Mouse (Mus musculus): Measurements from ENCODE around the gene Fcho2. TPM values are rescaled to one million over a fixed set of nuclear protein-coding genes. Genes with fewer than 3 reads are reported as not detected.

Gene Fcho2
- polyA plus RNA-seq, 1 experiment, result 17.8 TPM

GRCm38 (mm10) chr13:98816571-98816970 lies 1.3 kb upstream of the Fcho2 start:
- peaks cover 34% of the 10 kb centered on the region for H3K4me1 ChIP-seq (ENCODE audit: control insufficient read depth, insufficient read depth, low read length)
- no peaks in the 10 kb centered on the region for H3K27me3 ChIP-seq (replicated peaks; ENCODE audit: control insufficient read depth, insufficient read depth, low read length)
- TF ChIP-seq CTCF (conservative IDR thresholded peaks at IDR 0.05; ENCODE audit: insufficient read depth, insufficient read length, low read depth, low read length) (no peak), POLR2A (IDR thresholded peaks at IDR 0.05; ENCODE audit: low read depth, low read length) (no peak)
- no peak overlapping the region for H3K4me3 ChIP-seq (ENCODE audit: insufficient read depth, low read depth, low read length)
- WGBS, result 85% methylated on average over 9 of the region's 9 CpGs
- DNase-seq, result peak; percentile 14
- H3K27ac ChIP-seq (ENCODE audit: insufficient read depth, low read depth, low read length), result 0 out of 2 replicates have a peak overlapping the region, but pooled peaks have one; percentile 47
- H3K36me3 ChIP-seq (ENCODE audit: control insufficient read depth, insufficient read depth, low read length), result no peaks in the 10 kb centered on the region

- TF ChIP-seq POLR2A (IDR thresholded peaks at IDR 0.05; ENCODE audit: low read depth, low read length), result no peak
- no peak for TF ChIP-seq CTCF (conservative IDR thresholded peaks at IDR 0.05; ENCODE audit: insufficient read depth, insufficient read length, low read depth, low read length)
- H3K4me3 ChIP-seq (ENCODE audit: insufficient read depth, low read depth, low read length), result peak overlapping the region; percentile 95
- H3K27ac ChIP-seq (ENCODE audit: insufficient read depth, low read depth, low read length), result peak overlapping the region; percentile 97
- WGBS, result under 1% methylated on average over 81 of the region's 81 CpGs
- no peaks in the 10 kb centered on the region for H3K27me3 ChIP-seq (replicated peaks; ENCODE audit: control insufficient read depth, insufficient read depth, low read length)
- peaks cover 31% of the 10 kb centered on the region for H3K4me1 ChIP-seq (ENCODE audit: control insufficient read depth, insufficient read depth, low read length)
- DNase-seq, result peak; percentile 72
- H3K36me3 ChIP-seq (ENCODE audit: control insufficient read depth, insufficient read depth, low read length), result no peaks in the 10 kb centered on the region
These were observed 791 bp downstream of the Fcho2 start for GRCm38 (mm10) chr13:98814275-98815040.

GRCm38 (mm10) chr13:98813596-98814274 lies 1.5 kb downstream of the Fcho2 start:
- TF ChIP-seq CTCF (conservative IDR thresholded peaks at IDR 0.05; ENCODE audit: insufficient read depth, insufficient read length, low read depth, low read length) (no peak), POLR2A (IDR thresholded peaks at IDR 0.05; ENCODE audit: low read depth, low read length) (no peak)
- peak; percentile 27 for DNase-seq
- Histone ChIP-seq H3K4me1 (ENCODE audit: control insufficient read depth, insufficient read depth, low read length) (peaks cover 24% of the 10 kb centered on the region; the same call in 1 of the 2 replicates), H3K36me3 (ENCODE audit: control insufficient read depth, insufficient read depth, low read length) (no peaks in the 10 kb centered on the region), H3K27me3 (replicated peaks; ENCODE audit: control insufficient read depth, insufficient read depth, low read length) (no peaks in the 10 kb centered on the region), H3K27ac (ENCODE audit: insufficient read depth, low read depth, low read length) (peak overlapping the region; percentile 97), H3K4me3 (ENCODE audit: insufficient read depth, low read depth, low read length) (peak overlapping the region; percentile 95)
- WGBS, result 6% methylated on average over 12 of the region's 12 CpGs

- no peak for DNase-seq
- Histone ChIP-seq H3K36me3 (ENCODE audit: control insufficient read depth, insufficient read depth, low read length) (no peaks in the 10 kb centered on the region), H3K27me3 (replicated peaks; ENCODE audit: control insufficient read depth, insufficient read depth, low read length) (no peaks in the 10 kb centered on the region), H3K27ac (ENCODE audit: insufficient read depth, low read depth, low read length) (no peak overlapping the region), H3K4me3 (ENCODE audit: insufficient read depth, low read depth, low read length) (no peak overlapping the region), H3K4me1 (ENCODE audit: control insufficient read depth, insufficient read depth, low read length) (peaks cover 18% of the 10 kb centered on the region; the same call in 1 of the 2 replicates)
- TF ChIP-seq CTCF (conservative IDR thresholded peaks at IDR 0.05; ENCODE audit: insufficient read depth, insufficient read length, low read depth, low read length) (no peak), POLR2A (IDR thresholded peaks at IDR 0.05; ENCODE audit: low read depth, low read length) (no peak)
- 41% methylated on average over 2 of the region's 2 CpGs for WGBS
These were observed 2.1 kb downstream of the Fcho2 start for GRCm38 (mm10) chr13:98813167-98813566.

- DNase-seq, result no peak
- Histone ChIP-seq H3K36me3 (ENCODE audit: control insufficient read depth, insufficient read depth, low read length) (no peaks in the 10 kb centered on the region), H3K27me3 (replicated peaks; ENCODE audit: control insufficient read depth, insufficient read depth, low read length) (no peaks in the 10 kb centered on the region), H3K27ac (ENCODE audit: insufficient read depth, low read depth, low read length) (no peak overlapping the region), H3K4me1 (ENCODE audit: control insufficient read depth, insufficient read depth, low read length) (peaks cover 12% of the 10 kb centered on the region; the same call in 1 of the 2 replicates), H3K4me3 (ENCODE audit: insufficient read depth, low read depth, low read length) (no peak overlapping the region)
- TF ChIP-seq CTCF (conservative IDR thresholded peaks at IDR 0.05; ENCODE audit: insufficient read depth, insufficient read length, low read depth, low read length) (no peak), POLR2A (IDR thresholded peaks at IDR 0.05; ENCODE audit: low read depth, low read length) (no peak)
- 44% methylated on average over 4 of the region's 4 CpGs for WGBS
These were observed 3.0 kb downstream of the Fcho2 start for GRCm38 (mm10) chr13:98812285-98812684.

- 30% methylated on average over 6 of the region's 6 CpGs for WGBS
- Histone ChIP-seq H3K4me3 (ENCODE audit: insufficient read depth, low read depth, low read length) (no peak overlapping the region), H3K27ac (ENCODE audit: insufficient read depth, low read depth, low read length) (peak overlapping the region; percentile 19; the same call in 1 of the 2 replicates), H3K4me1 (ENCODE audit: control insufficient read depth, insufficient read depth, low read length) (peaks cover 10% of the 10 kb centered on the region; the same call in 1 of the 2 replicates), H3K36me3 (ENCODE audit: control insufficient read depth, insufficient read depth, low read length) (peaks cover 2% of the 10 kb centered on the region; the same call in 1 of the 2 replicates), H3K27me3 (replicated peaks; ENCODE audit: control insufficient read depth, insufficient read depth, low read length) (no peaks in the 10 kb centered on the region)
- TF ChIP-seq POLR2A (IDR thresholded peaks at IDR 0.05; ENCODE audit: low read depth, low read length), result no peak
- no peak for TF ChIP-seq CTCF (conservative IDR thresholded peaks at IDR 0.05; ENCODE audit: insufficient read depth, insufficient read length, low read depth, low read length)
- peak; percentile 14 for DNase-seq
These were observed 5.1 kb downstream of the Fcho2 start for GRCm38 (mm10) chr13:98810143-98810542.

GRCm38 (mm10) chr13:98809087-98809486 lies 6.2 kb downstream of the Fcho2 start:
- H3K4me3 ChIP-seq (ENCODE audit: insufficient read depth, low read depth, low read length), result no peak overlapping the region
- peaks cover 3% of the 10 kb centered on the region; the same call in 1 of the 2 replicates for H3K36me3 ChIP-seq (ENCODE audit: control insufficient read depth, insufficient read depth, low read length)
- TF ChIP-seq CTCF (conservative IDR thresholded peaks at IDR 0.05; ENCODE audit: insufficient read depth, insufficient read length, low read depth, low read length) (no peak), POLR2A (IDR thresholded peaks at IDR 0.05; ENCODE audit: low read depth, low read length) (no peak)
- H3K27me3 ChIP-seq (replicated peaks; ENCODE audit: control insufficient read depth, insufficient read depth, low read length), result no peaks in the 10 kb centered on the region
- H3K4me1 ChIP-seq (ENCODE audit: control insufficient read depth, insufficient read depth, low read length), result peaks cover 10% of the 10 kb centered on the region; the same call in 1 of the 2 replicates
- 67% methylated on average over 1 of the region's 1 CpGs for WGBS
- no peak overlapping the region for H3K27ac ChIP-seq (ENCODE audit: insufficient read depth, low read depth, low read length)
- peak; percentile 19 for DNase-seq
